Mouse (Mus musculus) testis, adult 2 months (tissue): Measurements from ENCODE around the gene Vipr1.

Source experiments
- CTCF ChIP-seq: fragments of 200-500 bp; IDR thresholded peaks from 2 replicates; pipeline ENCODE4 v1.5.1; 2012; ENCODE audit warnings: low read depth, mild to moderate bottlenecking, inconsistent platforms, low read length, moderate library complexity; ENCODE audit not compliant: control insufficient read depth, insufficient read depth, insufficient replicate concordance
- POLR2A ChIP-seq: fragments of 200-500 bp; IDR thresholded peaks from 2 replicates; pipeline ENCODE4 v1.6.1; 2012; ENCODE audit warnings: low read depth, mild to moderate bottlenecking, inconsistent platforms, low read length, moderate library complexity; ENCODE audit not compliant: control insufficient read depth

DNA sequence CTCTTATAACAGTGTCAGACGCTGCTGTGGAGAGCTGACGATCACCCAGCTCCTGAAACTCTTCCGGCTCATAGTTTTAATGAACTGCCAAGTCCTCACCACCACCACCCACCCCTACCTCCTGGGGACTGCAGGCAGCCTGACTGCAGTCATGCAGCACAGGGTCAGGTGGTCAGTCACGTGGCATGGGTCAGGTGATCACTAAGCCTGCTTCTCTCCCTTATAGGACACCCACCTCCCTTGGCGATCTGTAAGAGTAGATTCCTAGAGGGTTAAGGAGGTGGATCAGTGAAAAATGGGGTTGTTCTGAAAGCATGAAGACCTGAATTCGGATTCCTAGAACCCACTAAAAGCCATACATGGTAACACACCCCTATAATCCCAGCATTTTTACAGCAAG, 43.0 kb upstream of the Vipr1 start:
- TF ChIP-seq CTCF (no peak), POLR2A (no peak)
